Mouse (Mus musculus): Measurements from ENCODE around the gene Dgcr2.

Dgcr2 gene

DNA sequence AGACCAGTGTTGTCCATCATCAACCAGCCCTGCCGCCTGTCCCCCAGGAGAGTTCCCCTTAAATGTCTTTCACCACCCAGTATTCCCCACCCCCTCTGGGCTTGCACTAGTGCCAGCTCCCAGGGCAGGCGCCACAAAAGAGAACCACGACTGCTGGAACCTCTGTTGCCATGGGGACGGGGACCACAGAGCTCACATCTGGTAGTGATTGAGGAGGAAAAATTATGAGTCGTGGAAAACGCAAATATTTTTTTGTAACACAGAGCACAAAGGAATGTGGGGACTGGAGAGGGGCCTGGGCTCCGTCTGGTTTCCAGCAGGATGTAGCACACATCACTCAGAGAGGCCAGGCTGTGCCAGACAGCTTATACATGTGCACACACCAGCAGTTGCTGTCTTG lies 88.7 kb downstream of the Dgcr2 start:
- in situ Hi-C loops (cut with MboI, MseI) = no loop called here

DNA sequence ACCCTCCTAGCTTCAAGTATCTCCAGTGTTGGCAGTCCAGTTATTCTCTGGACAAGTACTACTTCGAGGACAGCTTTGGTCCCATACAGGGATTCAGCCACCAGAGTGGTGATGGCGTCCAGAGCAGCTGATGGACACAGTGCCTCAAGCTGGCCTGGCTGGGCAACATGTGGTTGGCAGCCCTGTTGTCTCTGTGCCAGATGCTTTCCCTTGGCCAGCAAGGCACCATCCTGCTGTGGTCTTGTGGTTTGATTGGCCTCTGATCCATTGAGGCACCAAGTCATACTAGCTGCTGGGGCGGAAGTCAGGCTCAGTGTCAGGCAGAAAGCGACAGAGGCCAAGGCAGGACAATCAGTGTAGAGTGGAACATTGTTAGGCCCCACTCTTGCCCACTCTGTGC lies 89.2 kb downstream of the Dgcr2 start:
- in situ Hi-C loops (cut with MboI, MseI) = no loop called here

DNA sequence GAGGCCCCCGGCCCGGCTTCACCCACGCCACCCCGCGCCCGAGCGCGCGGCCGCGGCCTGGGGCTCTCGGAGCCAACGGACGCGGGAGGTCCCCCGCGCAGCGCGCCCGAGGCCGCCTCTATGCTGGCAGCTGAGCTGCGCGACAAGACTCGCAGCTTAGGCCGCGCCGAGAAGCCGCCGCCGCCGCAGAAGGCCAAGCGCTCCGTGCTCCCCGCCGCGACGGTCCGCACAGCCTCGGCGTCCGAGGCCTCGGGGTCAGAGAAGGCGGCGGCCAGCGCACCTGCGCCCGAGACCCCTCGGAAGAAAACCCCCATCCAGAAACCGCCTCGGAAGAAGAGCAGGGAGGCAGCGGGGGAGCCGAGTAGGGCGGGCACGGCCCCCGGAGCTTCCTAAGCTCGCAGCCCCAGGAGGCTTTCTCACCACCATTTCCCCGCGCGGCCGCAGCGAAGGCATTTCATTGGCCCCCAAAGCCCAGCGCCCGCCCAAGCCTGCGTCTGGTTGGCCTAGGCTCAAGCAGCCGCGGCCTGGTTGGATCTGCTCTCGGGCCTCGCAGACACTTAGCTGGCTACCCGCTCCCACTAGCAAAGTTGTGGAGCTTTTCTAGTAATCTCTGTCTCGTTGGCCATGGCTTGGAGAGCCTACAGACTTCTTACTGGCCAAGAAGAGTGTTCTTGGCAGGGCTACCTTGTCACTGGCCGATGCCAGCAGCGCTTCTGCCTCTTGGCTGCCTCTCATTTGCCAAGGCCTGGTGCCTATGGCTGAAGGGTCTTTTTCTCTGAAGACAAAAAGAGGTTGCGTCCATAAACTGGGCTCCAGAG lies 91.0 kb downstream of the Dgcr2 start:
- in situ Hi-C loops (cut with MboI, MseI) = no loop called here

DNA sequence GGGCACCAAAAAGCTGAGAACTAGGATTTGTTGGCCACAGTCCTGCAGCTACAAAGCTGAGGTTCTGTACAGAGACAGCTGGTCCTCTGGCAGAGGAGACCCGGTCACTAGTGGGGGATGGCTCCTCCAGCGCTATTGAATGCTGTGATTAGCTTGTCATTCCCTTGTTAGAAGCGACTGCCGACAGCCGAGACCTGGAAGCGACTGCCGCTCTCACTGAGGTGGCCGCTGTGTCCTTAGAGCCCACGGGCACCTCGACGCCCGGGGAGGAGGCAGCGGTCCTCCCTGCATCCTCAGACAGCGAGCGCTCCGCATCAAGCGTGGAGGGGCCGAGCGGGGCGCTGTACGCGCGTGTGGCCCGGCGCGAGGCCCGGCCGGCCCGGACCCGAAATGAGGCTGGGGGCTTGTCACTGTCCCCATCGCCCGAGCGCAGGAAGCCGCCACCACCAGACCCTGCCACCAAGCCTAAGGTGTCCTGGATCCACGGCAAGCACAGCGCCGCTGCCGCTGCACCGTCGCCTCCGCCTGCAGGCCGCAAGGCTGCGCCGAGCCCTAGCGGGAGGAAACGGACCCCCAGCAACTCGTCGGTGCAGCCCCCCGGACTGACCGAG lies 91.7 kb downstream of the Dgcr2 start:
- in situ Hi-C loops (cut with MboI, MseI) = no loop called here

DNA sequence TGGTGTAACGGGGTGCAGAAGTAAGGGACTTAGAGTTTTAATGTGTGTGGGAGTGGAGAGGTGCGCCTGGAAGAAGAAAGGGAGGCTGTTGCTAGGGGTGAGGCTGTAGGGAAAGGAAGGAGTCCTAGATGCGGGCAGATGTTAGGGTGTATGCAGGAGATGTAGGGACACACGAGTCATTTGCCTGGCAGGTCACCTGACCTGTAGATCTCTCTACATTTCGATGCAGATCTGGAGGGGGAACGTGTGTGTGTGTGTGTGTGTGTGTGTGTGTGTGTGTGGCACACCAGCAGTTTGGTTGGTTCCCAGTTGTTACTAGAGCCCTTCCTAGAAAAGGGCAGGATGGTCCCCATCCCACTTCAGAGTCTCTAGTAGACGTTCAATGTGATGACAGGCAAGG lies 93.4 kb downstream of the Dgcr2 start:
- in situ Hi-C loops (cut with MboI, MseI) = no loop called here

DNA sequence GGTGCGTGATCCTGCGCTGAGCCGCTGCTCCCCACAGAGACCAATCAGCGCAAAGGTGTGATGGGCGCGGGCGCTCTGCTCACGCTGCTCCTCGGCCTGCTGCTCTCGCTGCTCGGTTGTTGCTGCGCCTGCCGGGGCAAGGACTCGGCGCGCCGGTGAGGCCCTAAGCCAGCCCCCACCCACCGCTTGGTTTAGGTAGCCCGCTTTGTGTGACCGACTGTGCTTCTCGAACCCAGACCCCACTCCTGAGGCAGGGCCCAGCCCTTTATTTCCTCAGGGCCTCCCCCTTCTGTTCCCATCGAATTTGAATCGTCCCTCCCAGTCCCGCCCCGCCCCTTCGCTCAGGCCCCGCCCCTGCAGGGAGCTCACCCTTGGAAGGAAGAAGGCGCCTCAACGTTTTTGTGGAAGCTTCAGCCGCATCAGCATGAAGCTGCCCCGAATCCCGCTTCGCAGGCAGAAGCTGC lies 93.9 kb downstream of the Dgcr2 start:
- in situ Hi-C loops (cut with MboI, MseI) = no loop called here

DNA sequence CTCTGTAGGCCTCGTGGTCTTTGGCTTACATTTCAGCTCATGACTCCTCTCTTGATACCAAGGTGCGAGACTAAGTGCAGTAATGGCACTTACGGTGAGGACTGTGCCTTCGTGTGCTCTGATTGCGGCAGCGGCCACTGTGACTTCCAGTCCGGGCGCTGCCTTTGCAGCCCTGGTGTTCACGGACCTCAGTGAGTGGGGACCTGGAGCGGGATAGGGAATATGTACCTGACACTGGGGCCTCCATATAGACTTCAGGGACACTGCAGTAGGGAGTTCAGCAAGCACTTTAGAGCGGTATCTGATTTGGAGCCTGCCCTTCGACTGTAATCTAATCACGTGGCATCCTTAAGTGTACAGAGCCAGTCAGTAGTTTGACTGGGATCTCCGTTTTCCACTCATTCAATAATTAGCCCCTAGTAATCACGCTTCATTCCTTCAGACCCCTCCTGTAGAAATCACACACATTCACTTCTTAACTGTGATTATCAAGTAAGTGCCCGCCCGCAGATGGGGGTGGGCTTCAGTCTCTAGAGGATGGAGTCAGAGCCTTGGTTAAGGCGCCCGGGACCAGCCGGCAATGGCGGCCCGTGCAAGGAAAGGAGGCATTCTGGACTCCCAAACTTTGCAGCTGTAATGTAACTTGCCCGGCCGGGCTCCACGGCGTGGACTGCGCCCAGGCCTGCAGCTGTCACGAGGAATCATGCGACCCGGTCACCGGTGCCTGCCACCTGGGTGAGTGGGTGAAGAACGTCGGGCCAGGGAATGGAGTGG lies 94.5 kb downstream of the Dgcr2 start:
- in situ Hi-C loops (cut with MboI, MseI) = no loop called here

DNA sequence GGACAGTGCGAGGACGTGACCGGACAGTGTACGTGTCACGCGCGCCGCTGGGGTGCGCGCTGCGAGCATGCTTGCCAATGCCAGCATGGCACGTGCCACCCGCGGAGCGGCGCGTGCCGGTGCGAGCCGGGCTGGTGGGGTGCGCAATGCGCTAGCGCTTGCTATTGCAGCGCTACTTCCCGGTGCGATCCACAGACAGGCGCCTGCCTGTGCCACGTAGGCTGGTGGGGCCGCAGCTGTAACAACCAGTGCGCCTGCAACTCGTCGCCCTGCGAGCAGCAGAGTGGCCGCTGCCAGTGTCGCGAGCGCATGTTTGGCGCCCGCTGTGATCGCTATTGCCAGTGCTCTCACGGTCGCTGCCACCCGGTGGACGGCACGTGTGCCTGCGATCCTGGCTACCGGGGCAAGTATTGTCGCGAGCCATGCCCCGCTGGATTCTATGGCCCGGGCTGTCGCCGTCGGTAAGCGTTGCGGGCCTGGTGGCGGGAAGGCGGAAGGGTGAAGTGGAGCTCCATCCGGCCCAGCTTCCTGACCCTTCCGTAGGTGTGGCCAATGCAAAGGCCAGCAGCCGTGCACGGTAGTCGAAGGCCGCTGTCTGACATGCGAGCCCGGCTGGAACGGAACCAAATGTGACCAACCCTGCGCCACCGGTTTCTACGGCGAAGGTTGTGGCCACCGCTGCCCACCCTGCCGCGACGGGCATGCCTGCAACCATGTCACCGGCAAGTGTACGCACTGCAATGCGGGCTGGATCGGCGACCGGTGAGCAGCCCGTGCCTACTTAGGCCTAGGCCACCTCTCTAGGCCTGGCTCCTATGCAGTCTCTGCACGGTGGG lies 95.3 kb downstream of the Dgcr2 start:
- in situ Hi-C loops (cut with MboI, MseI) = no loop called here

DNA sequence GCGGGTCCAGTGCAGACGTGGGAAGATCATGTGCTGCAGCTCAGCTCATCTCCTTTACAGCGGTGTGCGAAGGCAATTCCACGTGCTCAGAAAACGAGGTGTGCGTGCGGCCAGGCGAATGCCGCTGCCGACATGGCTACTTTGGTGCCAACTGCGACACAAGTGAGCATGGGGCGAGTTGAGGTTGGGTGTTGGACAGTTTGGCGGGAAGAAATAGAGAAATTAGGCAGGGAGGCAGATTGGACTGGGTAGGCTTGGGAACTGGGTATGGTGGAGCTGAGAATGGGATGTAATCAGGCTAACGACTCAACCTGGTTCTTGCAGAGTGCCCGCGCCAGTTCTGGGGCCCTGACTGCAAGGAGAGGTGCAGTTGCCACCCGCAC lies 95.9 kb downstream of the Dgcr2 start:
- in situ Hi-C loops (cut with MboI, MseI) = no loop called here

DNA sequence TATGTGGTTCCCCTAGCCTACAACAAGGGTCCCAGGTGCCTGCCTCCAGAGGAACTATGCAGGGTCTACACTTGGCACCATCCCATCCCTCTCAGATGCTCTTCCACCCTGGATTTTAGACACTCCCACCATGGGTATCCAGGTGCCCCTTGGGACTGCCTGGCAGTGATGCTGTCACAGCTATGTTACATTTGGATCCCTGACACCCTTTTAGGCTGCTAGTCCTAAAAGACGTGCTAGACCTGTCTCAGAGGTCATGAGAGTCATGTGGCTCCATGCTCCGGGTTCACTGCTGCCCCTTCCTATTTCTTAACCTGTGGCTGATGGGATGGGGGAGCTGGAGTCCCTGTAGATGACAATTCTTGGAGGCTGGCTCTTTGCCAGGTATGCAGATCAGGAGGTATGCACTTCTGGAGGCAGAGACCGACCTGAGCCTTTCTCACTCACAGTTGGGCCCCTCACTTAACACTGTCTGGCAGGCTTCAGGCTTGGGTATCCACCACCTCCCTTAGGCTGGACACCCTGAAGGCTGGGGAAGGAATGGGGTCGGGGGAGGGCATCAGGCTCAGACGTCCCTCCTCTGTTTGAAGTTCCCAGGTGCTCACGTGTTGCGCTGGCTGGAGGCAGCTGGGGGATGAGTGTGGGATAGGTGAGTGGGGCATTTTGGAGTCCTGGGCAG lies 96.4 kb downstream of the Dgcr2 start:
- in situ Hi-C loops (cut with MboI, MseI) = no loop called here

DNA sequence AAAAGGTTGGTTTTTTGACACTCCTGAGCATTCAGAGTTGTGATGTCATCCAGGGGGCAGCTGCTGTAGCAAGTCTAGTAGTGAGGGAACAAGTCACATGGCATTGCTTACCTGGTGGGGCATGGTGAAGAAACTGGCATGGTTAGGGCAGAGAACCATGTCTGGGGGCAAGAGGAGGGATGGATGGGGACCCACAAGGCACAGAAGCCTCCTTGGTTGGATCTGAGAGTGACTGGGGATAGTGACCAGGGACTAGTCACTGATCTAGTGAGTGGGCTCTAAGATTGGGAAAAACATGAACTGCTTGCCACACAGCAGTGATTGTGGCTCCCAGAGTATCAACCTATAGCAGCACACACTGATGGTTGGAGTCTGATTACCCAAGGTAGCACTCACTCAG lies 98.8 kb downstream of the Dgcr2 start:
- in situ Hi-C loops (cut with MboI, MseI) = no loop called here

DNA sequence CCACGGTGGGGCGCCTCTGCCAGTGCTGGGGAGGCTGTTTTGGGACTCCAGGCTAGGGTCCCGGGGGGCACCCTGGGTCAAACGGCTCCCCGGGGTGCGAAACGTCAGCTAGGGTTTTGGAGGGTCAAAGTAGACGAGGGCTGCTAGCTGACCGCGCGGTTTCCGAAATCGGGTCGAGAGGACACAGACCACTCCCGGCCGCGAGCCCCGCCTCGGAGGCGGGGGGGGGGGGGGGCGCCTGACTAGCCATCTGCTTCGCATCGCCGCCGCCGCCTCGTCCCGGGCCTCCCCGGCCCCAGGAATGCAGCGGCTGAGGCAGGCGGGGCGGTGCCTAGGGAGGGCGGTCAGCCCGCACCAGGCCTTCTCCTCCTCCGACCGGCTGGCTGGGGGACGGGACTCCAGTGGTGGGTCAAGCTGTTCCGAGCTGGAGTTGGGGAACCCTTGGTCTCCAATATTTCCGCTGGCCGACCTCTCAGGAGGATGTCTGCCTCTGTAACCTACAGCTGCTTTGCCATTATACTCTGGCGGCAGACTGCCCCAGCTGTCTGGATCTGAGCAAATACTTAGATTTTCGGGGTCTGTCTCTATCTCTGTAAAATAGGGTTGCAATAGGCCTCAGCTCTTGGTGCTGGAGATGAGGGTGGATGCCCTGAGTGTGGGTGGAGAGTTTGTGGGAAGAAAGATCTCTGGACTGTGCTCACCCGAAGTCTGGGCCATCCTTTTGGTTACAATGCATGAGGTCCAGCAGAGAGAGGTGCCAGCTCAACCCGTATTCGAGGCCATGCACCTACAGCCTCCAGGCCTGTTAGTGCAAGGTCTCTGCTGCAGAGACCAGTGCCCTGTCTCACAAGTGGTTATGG lies 99.8 kb downstream of the Dgcr2 start:
- in situ Hi-C loops (cut with MboI, MseI) = no loop called here

DNA sequence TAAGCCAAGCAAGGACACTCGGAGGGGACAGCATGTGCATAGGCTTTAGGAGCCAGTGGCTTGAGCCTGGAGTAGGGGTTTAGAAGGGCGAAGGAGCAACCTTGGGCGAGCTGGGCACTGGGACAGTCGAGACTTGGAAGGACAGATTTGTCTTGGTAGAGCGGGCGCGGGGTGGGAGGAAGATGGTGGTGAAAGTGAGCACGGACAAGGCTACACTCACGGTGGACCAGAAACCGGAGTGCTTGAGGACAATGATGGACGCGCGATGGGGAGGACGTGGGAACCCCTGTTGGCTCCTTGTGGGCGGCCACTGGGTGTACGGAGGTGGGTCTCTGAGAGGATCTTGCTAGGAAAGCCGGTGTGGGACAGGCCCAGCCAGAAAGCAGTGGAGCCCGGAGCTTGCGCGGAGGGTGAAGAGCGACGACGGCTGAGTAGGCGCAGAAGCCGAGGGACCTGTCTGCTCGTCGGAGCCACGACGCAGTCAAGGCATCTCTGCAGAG lies 100.5 kb downstream of the Dgcr2 start:
- in situ Hi-C loops (cut with MboI, MseI) = no loop called here

DNA sequence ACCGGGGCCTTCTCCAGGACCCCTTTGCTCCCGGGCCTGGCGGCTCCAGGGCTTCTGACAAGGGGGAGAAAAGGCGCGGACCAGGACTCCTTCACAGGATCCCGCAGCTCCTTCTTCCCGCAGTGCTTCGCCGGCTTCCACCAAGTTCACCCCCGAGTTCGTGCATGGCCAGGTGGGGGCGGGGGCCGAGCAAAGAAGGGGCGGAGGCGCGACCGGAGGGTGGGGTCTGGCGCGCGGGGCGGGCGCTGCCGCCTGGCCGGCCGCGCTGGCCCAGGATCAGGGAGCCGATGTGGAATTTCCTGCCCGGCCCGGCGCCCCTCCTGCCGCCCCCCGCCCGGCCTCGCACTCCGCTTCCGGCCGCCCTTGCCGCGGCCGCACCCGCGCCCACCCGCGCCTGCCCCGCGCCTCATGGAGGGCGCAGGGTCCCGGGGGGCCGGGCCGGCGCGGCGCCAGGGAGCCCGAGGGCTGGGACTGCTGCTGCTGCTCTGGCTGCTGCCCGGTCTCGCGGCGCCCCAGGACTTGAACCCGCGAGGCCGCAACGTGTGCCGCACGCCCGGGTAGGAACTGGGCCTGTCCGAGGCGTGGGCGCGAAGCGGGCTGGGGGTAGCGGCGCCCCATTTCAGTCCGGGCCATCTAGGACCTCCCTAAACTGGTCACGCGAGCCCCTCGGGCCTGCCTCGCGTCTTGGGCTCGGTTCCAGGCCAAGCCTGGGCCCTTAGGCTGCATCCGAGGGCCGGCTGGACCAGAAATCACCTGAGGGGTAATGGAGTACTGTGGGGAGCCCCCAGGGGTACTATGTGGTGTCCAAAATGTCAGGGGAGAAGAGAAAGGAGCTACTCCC lies 101.2 kb downstream of the Dgcr2 start, which contains the start of gene Scarf2:
Gene Scarf2, plus strand, starts transcription at position 312 of the 841 bp plus-strand sequence.
- in situ Hi-C loops (cut with MboI, MseI) = no loop called here

DNA sequence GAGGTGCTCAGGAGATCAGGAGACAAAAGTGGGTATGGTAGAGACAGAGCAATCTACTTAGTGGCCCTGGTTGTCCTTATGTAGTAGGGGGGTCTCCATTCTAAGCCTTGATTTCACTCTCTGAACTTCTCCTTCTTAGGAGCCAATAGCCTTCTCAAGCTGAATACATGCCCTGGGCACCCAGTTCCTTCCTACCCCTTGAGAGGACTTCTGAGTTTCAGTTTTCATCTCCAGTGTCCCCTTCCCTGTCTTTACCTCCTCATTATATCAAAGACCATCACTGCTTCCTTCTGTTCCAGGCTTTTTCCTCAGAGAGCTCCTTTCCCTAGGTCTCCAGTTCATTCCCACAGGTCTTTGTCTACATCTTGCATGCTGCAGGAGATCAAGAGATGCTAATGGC lies 101.8 kb downstream of the Dgcr2 start:
- in situ Hi-C loops (cut with MboI, MseI) = no loop called here

DNA sequence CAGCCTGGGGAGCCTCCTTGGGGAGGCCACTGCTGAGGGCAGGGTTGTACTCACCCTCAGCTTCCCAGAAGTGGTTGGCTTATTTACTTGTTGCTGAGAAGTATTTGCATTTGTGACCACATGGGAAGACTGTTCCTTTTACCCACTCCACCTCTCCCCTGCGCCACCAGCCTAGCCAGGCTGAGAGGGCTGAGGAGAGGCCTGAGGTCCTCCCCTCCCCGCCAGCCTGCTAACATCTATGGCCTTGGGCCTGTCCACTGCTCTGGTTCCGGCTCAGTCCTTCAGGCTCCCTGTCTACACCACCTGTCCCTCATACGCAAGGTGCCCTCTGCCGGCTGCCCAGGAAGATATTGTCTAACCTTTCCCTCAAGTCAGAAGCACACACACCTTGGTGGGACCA lies 102.7 kb downstream of the Dgcr2 start:
- in situ Hi-C loops (cut with MboI, MseI) = no loop called here

DNA sequence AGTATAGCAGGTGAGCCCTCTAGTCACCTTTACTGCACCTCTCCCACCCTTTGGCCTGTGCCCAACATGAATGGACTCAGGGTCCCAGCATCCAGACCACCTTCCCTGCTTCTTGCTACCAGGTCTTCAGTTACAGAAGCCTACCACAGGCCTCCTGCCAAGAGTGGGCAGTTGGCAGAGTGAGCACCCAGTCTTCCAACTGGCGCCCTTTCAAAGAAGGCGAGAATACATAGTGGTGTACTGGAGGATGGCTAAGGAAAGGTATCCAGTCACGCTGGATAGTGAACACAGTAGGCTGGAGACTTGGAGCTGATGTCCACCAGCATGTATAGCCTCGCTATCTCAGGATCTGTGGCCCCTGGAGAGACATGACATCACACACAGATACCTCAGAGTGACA lies 104.3 kb downstream of the Dgcr2 start:
- in situ Hi-C loops (cut with MboI, MseI) = no loop called here

DNA sequence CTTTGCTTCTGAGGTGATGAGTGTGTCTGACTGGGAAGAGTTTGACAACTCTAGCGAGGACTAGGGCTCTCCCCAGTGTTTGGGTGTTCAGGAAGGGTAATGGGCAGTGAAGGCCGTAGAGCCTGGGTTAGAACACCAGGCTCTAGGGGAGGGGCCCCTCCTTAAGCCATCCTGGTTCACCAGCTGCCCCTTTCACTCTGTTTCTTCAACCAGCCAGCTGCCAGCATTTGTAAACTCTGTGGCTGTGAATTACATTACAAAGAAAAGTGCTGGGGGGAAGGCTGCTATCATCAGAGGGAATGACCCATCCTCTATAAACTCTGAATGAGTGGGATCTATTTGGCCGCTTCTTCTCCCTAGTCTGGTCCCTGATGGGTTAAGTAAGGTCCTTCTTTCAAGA lies 105.6 kb downstream of the Dgcr2 start:
- in situ Hi-C loops (cut with MboI, MseI) = no loop called here

Data from T-helper 1 cell (primary cell).